Mouse (Mus musculus): ENCODE measurements around the gene Zfp512b. TPM values are rescaled to one million over a fixed set of nuclear protein-coding genes. Genes with fewer than 3 reads are reported as not detected.

The Zfp512b gene
- polyA plus RNA-seq, 1 experiment from 2014 or later = 50.6 TPM

- no peaks in the 10 kb centered on the region for H3K9me3 ChIP-seq (ENCODE audit: control insufficient read depth, low read length)
- no peaks in the 10 kb centered on the region for H3K4me1 ChIP-seq (ENCODE audit: control insufficient read depth, insufficient read depth, low read length)
- ATAC-seq (ENCODE audit: low FRiP score, low TSS enrichment) = no peak
- no peak overlapping the region for H3K4me3 ChIP-seq (ENCODE audit: low read length)
- 72% methylated on average over 6 of the region's 6 CpGs for WGBS
- no peak overlapping the region for H3K27ac ChIP-seq (ENCODE audit: low read depth, low read length)
- no peak overlapping the region for H3K9ac ChIP-seq (ENCODE audit: low read depth, low read length)
- H3K27me3 ChIP-seq (ENCODE audit: control insufficient read depth, insufficient read depth, low read length) = no peaks in the 10 kb centered on the region
- peaks cover 20% of the 10 kb centered on the region for H3K36me3 ChIP-seq (ENCODE audit: control insufficient read depth, insufficient read depth, low read length)
- no peak overlapping the region for H3K4me2 ChIP-seq (replicated peaks; ENCODE audit: low read depth, low read length)
Measured at GRCm38 (mm10) chr2:181570921-181571595, 21.5 kb downstream of the Zfp512b start.

- 87% methylated on average over 8 of the region's 8 CpGs for WGBS
- ATAC-seq (ENCODE audit: low FRiP score, low TSS enrichment) = no peak
- no peak overlapping the region for H3K4me3 ChIP-seq (ENCODE audit: low read length)
- H3K27me3 ChIP-seq (ENCODE audit: control insufficient read depth, insufficient read depth, low read length) = no peaks in the 10 kb centered on the region
- H3K4me2 ChIP-seq (replicated peaks; ENCODE audit: low read depth, low read length) = no peak overlapping the region
- H3K36me3 ChIP-seq (ENCODE audit: control insufficient read depth, insufficient read depth, low read length) = peaks cover 20% of the 10 kb centered on the region
- no peak overlapping the region for H3K27ac ChIP-seq (ENCODE audit: low read depth, low read length)
- H3K4me1 ChIP-seq (ENCODE audit: control insufficient read depth, insufficient read depth, low read length) = no peaks in the 10 kb centered on the region
- H3K9me3 ChIP-seq (ENCODE audit: control insufficient read depth, low read length) = no peaks in the 10 kb centered on the region; the same call in 1 of the 2 replicates
- no peak overlapping the region for H3K9ac ChIP-seq (ENCODE audit: low read depth, low read length)
Measured at GRCm38 (mm10) chr2:181570375-181570774, 22.2 kb downstream of the Zfp512b start.

- Histone ChIP-seq H3K27ac (ENCODE audit: low read depth, low read length) (no peak overlapping the region), H3K4me1 (ENCODE audit: control insufficient read depth, insufficient read depth, low read length) (no peaks in the 10 kb centered on the region), H3K4me2 (replicated peaks; ENCODE audit: low read depth, low read length) (no peak overlapping the region), H3K27me3 (ENCODE audit: control insufficient read depth, insufficient read depth, low read length) (no peaks in the 10 kb centered on the region), H3K36me3 (ENCODE audit: control insufficient read depth, insufficient read depth, low read length) (peaks cover 20% of the 10 kb centered on the region), H3K9me3 (ENCODE audit: control insufficient read depth, low read length) (no peaks in the 10 kb centered on the region; the same call in 1 of the 2 replicates), H3K4me3 (ENCODE audit: low read length) (no peak overlapping the region), H3K9ac (ENCODE audit: low read depth, low read length) (no peak overlapping the region)
- no peak for ATAC-seq (ENCODE audit: low FRiP score, low TSS enrichment)
- WGBS = 93% methylated on average over 10 of the region's 10 CpGs
Measured at GRCm38 (mm10) chr2:181569856-181570255, 22.7 kb downstream of the Zfp512b start.

- Histone ChIP-seq H3K4me2 (replicated peaks; ENCODE audit: low read depth, low read length) (no peak overlapping the region), H3K27ac (ENCODE audit: low read depth, low read length) (no peak overlapping the region), H3K9ac (ENCODE audit: low read depth, low read length) (no peak overlapping the region), H3K4me1 (ENCODE audit: control insufficient read depth, insufficient read depth, low read length) (no peaks in the 10 kb centered on the region), H3K36me3 (ENCODE audit: control insufficient read depth, insufficient read depth, low read length) (peaks cover 12% of the 10 kb centered on the region), H3K9me3 (ENCODE audit: control insufficient read depth, low read length) (no peaks in the 10 kb centered on the region; the same call in 1 of the 2 replicates), H3K4me3 (ENCODE audit: low read length) (no peak overlapping the region), H3K27me3 (ENCODE audit: control insufficient read depth, insufficient read depth, low read length) (no peaks in the 10 kb centered on the region)
- ATAC-seq (ENCODE audit: low FRiP score, low TSS enrichment) = no peak
- WGBS = 79% methylated on average over 7 of the region's 7 CpGs
Measured at GRCm38 (mm10) chr2:181568272-181569008, 24.2 kb downstream of the Zfp512b start.

- no peak overlapping the region for H3K4me3 ChIP-seq (ENCODE audit: low read length)
- H3K4me2 ChIP-seq (replicated peaks; ENCODE audit: low read depth, low read length) = no peak overlapping the region
- H3K9ac ChIP-seq (ENCODE audit: low read depth, low read length) = no peak overlapping the region
- peaks cover 7% of the 10 kb centered on the region; the same call in 1 of the 2 replicates for H3K36me3 ChIP-seq (ENCODE audit: control insufficient read depth, insufficient read depth, low read length)
- H3K4me1 ChIP-seq (ENCODE audit: control insufficient read depth, insufficient read depth, low read length) = no peaks in the 10 kb centered on the region
- no peak overlapping the region for H3K27ac ChIP-seq (ENCODE audit: low read depth, low read length)
- 81% methylated on average over 3 of the region's 3 CpGs for WGBS
- H3K9me3 ChIP-seq (ENCODE audit: control insufficient read depth, low read length) = no peaks in the 10 kb centered on the region; the same call in 1 of the 2 replicates
- ATAC-seq (ENCODE audit: low FRiP score, low TSS enrichment) = no peak
- no peaks in the 10 kb centered on the region for H3K27me3 ChIP-seq (ENCODE audit: control insufficient read depth, insufficient read depth, low read length)
Measured at GRCm38 (mm10) chr2:181567338-181567737, 25.3 kb downstream of the Zfp512b start.

- peaks cover 38% of the 10 kb centered on the region for H3K36me3 ChIP-seq (ENCODE audit: control insufficient read depth, insufficient read depth, low read length)
Measured at GRCm38 (mm10) chr2:181553772-181554171, 38.8 kb downstream of the Zfp512b start.

GRCm38 (mm10) chr2:181550233-181550632 is 42.4 kb downstream of the Zfp512b start:
- no peak overlapping the region for H3K27ac ChIP-seq (ENCODE audit: low read depth, low read length)
- no peak for ATAC-seq (ENCODE audit: low FRiP score, low TSS enrichment)
- no peak overlapping the region for H3K4me2 ChIP-seq (replicated peaks; ENCODE audit: low read depth, low read length)
- no peak overlapping the region for H3K4me3 ChIP-seq (ENCODE audit: low read length)
- H3K36me3 ChIP-seq (ENCODE audit: control insufficient read depth, insufficient read depth, low read length) = peaks cover 63% of the 10 kb centered on the region
- no peaks in the 10 kb centered on the region for H3K4me1 ChIP-seq (ENCODE audit: control insufficient read depth, insufficient read depth, low read length)
- no peaks in the 10 kb centered on the region for H3K27me3 ChIP-seq (ENCODE audit: control insufficient read depth, insufficient read depth, low read length)
- no peak overlapping the region for H3K9ac ChIP-seq (ENCODE audit: low read depth, low read length)
- no peaks in the 10 kb centered on the region for H3K9me3 ChIP-seq (ENCODE audit: control insufficient read depth, low read length)
- WGBS = 94% methylated on average over 2 of the region's 2 CpGs

More at GRCm38 (mm10) chr2:181553772-181554171, 38.8 kb downstream of the Zfp512b start:
- Histone ChIP-seq H3K9me3 (ENCODE audit: control insufficient read depth, low read length) (no peaks in the 10 kb centered on the region), H3K4me2 (replicated peaks; ENCODE audit: low read depth, low read length) (no peak overlapping the region), H3K4me3 (ENCODE audit: low read length) (no peak overlapping the region), H3K27me3 (ENCODE audit: control insufficient read depth, insufficient read depth, low read length) (no peaks in the 10 kb centered on the region), H3K9ac (ENCODE audit: low read depth, low read length) (no peak overlapping the region), H3K27ac (ENCODE audit: low read depth, low read length) (no peak overlapping the region), H3K4me1 (ENCODE audit: control insufficient read depth, insufficient read depth, low read length) (no peaks in the 10 kb centered on the region)
- ATAC-seq (ENCODE audit: low FRiP score, low TSS enrichment) = no peak

GRCm38 (mm10) chr2:181548682-181549081 is 43.9 kb downstream of the Zfp512b start:
- peak; percentile 62; the same call in 1 of the 2 replicates for ATAC-seq (ENCODE audit: low FRiP score, low TSS enrichment)
- H3K36me3 ChIP-seq (ENCODE audit: control insufficient read depth, insufficient read depth, low read length) = peaks cover 63% of the 10 kb centered on the region

GRCm38 (mm10) chr2:181548227-181548626 is 44.4 kb downstream of the Zfp512b start:
- H3K4me1 ChIP-seq (ENCODE audit: control insufficient read depth, insufficient read depth, low read length) = no peaks in the 10 kb centered on the region
- no peak overlapping the region for H3K4me2 ChIP-seq (replicated peaks; ENCODE audit: low read depth, low read length)
- H3K4me3 ChIP-seq (ENCODE audit: low read length) = no peak overlapping the region
- H3K36me3 ChIP-seq (ENCODE audit: control insufficient read depth, insufficient read depth, low read length) = peaks cover 63% of the 10 kb centered on the region
- H3K9ac ChIP-seq (ENCODE audit: low read depth, low read length) = no peak overlapping the region
- no peaks in the 10 kb centered on the region for H3K27me3 ChIP-seq (ENCODE audit: control insufficient read depth, insufficient read depth, low read length)
- WGBS = 73% methylated on average over 1 of the region's 1 CpGs
- H3K9me3 ChIP-seq (ENCODE audit: control insufficient read depth, low read length) = no peaks in the 10 kb centered on the region
- no peak overlapping the region for H3K27ac ChIP-seq (ENCODE audit: low read depth, low read length)
- ATAC-seq (ENCODE audit: low FRiP score, low TSS enrichment) = no peak

More at GRCm38 (mm10) chr2:181548682-181549081, 43.9 kb downstream of the Zfp512b start:
- Histone ChIP-seq H3K27me3 (ENCODE audit: control insufficient read depth, insufficient read depth, low read length) (no peaks in the 10 kb centered on the region), H3K9ac (ENCODE audit: low read depth, low read length) (no peak overlapping the region), H3K27ac (ENCODE audit: low read depth, low read length) (no peak overlapping the region), H3K4me2 (replicated peaks; ENCODE audit: low read depth, low read length) (no peak overlapping the region), H3K9me3 (ENCODE audit: control insufficient read depth, low read length) (no peaks in the 10 kb centered on the region), H3K4me1 (ENCODE audit: control insufficient read depth, insufficient read depth, low read length) (no peaks in the 10 kb centered on the region), H3K4me3 (ENCODE audit: low read length) (no peak overlapping the region)
- WGBS = 67% methylated on average over 5 of the region's 5 CpGs
